Mouse (Mus musculus) spleen, adult 2 months (tissue): Measurements from ENCODE around the gene Nfe2l3. TPM values are rescaled to one million over a fixed set of nuclear protein-coding genes. Genes with fewer than 3 reads are reported as not detected.

Experiments
- DNase-seq, 2 experiments: peaks; one replicate each; pipeline versions ENCODE4 v3.0.0 to v3.0.0-alpha.2; 2012 to 2021; ENCODE audit warnings: low spot score in 2 of 2, low read depth in 1 of 2
- H3K27ac ChIP-seq: fragments of 200-500 bp; 2 replicates; pipeline ENCODE4 v1.5.1; 2012; ENCODE audit warnings: low read length, inconsistent platforms; ENCODE audit not compliant: insufficient read depth
- H3K27me3 ChIP-seq: fragments of 200-500 bp; 2 replicates; pipeline ENCODE4 v1.6.1; 2012; ENCODE audit warnings: mild to moderate bottlenecking, moderate library complexity, low read length, inconsistent platforms; ENCODE audit not compliant: control insufficient read depth, insufficient read depth
- H3K36me3 ChIP-seq: fragments of 200-500 bp; 2 replicates; pipeline ENCODE4 v1.6.1; 2012; ENCODE audit warnings: mild to moderate bottlenecking, low read length, inconsistent platforms; ENCODE audit not compliant: control insufficient read depth, insufficient read depth
- H3K4me1 ChIP-seq: fragments of 200-500 bp; 2 replicates; pipeline ENCODE4 v1.6.1; 2011; ENCODE audit warnings: inconsistent platforms; ENCODE audit not compliant: control insufficient read depth, insufficient read depth, insufficient read length
- H3K4me3 ChIP-seq: fragments of 200-500 bp; 2 replicates; pipeline ENCODE4 v1.5.1; 2011; ENCODE audit warnings: mild to moderate bottlenecking, inconsistent platforms; ENCODE audit not compliant: insufficient read depth, insufficient read length; ENCODE audit errors: extremely low read depth
- CTCF ChIP-seq: fragments of 200-500 bp; IDR thresholded peaks from 2 replicates; pipeline ENCODE4 v1.5.1; 2011; ENCODE audit warnings: mild to moderate bottlenecking, inconsistent platforms; ENCODE audit not compliant: insufficient read depth, insufficient read length, insufficient replicate concordance; ENCODE audit errors: extremely low read depth
- POLR2A ChIP-seq: fragments of 200-500 bp; IDR thresholded peaks from 2 replicates; pipeline ENCODE4 v1.6.1; 2011; ENCODE audit warnings: low read depth, low read length, inconsistent platforms
- WGBS: fragments of 180-500 bp; shearing (Covaris S2); methylation state at CpG from one replicate; pipeline ENCODE4 v1.1.7; 2018; 5-methylcytosine and 5-hydroxymethylcytosine counted together
- polyA plus RNA-seq: library from polyadenylated mRNA; depleted of rRNA; stranded (reverse); fragments of >200 nt; gene quantifications from 2 replicates; pipeline ENCODE4 v1.2.3, GENCODE M21; 2012

Gene Nfe2l3
- polyA plus RNA-seq, 1 experiment: 0.16 TPM

DNA sequence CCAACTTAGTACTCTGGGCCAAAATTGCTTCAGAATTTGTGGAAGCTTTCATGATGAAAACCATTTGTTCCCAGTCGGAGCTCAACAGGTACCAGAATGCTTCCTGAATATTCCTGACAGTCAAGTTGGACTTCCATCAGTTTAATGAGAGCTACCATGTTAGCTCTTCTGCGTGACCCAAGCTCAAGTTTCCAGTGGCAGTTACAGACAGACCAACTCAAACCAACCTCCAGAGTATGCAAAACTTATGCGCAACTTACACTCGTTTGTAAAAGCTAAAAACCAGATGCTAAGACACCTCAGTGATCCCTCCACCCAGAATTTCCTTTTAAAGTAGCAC is 27.5 kb downstream of the Nfe2l3 start:
- Histone ChIP-seq H3K4me1 (no peaks in the 10 kb centered on the region), H3K27me3 (no peaks in the 10 kb centered on the region), H3K4me3 (no peak overlapping the region), H3K27ac (no peak overlapping the region), H3K36me3 (peaks cover 42% of the 10 kb centered on the region)
- 78% methylated on average over 4 of the region's 4 CpGs for WGBS
- no peak for DNase-seq
- TF ChIP-seq CTCF (no peak), POLR2A (no peak)

DNA sequence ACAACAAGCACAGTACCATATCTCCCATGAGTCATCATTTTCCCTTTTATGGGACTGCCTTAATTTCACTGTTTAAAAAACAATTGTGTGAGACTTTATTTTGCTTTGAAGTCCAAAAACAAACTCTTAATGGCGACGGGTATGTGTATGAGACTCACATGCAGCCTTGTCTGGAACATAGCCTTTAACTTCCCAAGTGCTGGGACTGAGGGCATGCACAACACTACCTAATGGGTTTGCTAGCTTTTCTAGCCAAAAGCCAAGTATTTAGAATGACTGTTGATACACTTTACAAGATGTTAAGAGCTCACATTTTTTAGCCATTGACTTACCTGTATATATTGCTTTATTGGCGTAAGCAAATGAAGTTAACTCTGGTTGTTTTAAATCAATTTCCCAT is 27.9 kb downstream of the Nfe2l3 start:
- Histone ChIP-seq H3K27ac (no peak overlapping the region), H3K4me1 (no peaks in the 10 kb centered on the region), H3K4me3 (no peak overlapping the region), H3K36me3 (peaks cover 44% of the 10 kb centered on the region), H3K27me3 (no peaks in the 10 kb centered on the region)
- TF ChIP-seq CTCF (no peak), POLR2A (no peak)
- WGBS: 91% methylated on average over 3 of the region's 3 CpGs
- no peak for DNase-seq

GRCm38 (mm10) chr6:51467649-51468048 is 35.2 kb downstream of the Nfe2l3 start:
- no peak overlapping the region for H3K27ac ChIP-seq
- peaks cover 23% of the 10 kb centered on the region for H3K36me3 ChIP-seq
- peaks cover 4% of the 10 kb centered on the region for H3K4me1 ChIP-seq
- no peak for TF ChIP-seq CTCF
- no peak for TF ChIP-seq POLR2A
- under 1% methylated on average over 2 of the region's 2 CpGs for WGBS
- peak overlapping the region; percentile 55; the same call in 1 of the 2 replicates for H3K4me3 ChIP-seq
- no peak for DNase-seq
- no peaks in the 10 kb centered on the region for H3K27me3 ChIP-seq

- Histone ChIP-seq H3K4me3 (peak overlapping the region; percentile 94), H3K4me1 (peaks cover 5% of the 10 kb centered on the region), H3K27me3 (no peaks in the 10 kb centered on the region), H3K36me3 (peaks cover 13% of the 10 kb centered on the region), H3K27ac (peak overlapping the region; percentile 100)
- peak; percentile 66 to 74 for DNase-seq
- under 1% methylated on average over 63 of the region's 63 CpGs for WGBS
- TF ChIP-seq POLR2A (peak; percentile 35), CTCF (no peak)
Observed at GRCm38 (mm10) chr6:51468891-51469561, 36.6 kb downstream of the Nfe2l3 start.

GRCm38 (mm10) chr6:51469715-51470310 is 37.3 kb downstream of the Nfe2l3 start, which contains the start of gene Hnrnpa2b1:
Hnrnpa2b1 (minus strand) TSS chr6:51469894.
- under 1% methylated on average over 63 of the region's 63 CpGs for WGBS
- no peaks in the 10 kb centered on the region for H3K27me3 ChIP-seq
- H3K4me1 ChIP-seq: peaks cover 5% of the 10 kb centered on the region
- DNase-seq: peak; percentile 92 to 99
- peak within 1 kb of the TSS; percentile 99 for H3K4me3 ChIP-seq
- peak within 1 kb of the TSS; percentile 100 for H3K27ac ChIP-seq
- peaks cover 13% of the 10 kb centered on the region for H3K36me3 ChIP-seq
- TF ChIP-seq POLR2A: peak; percentile 99
- TF ChIP-seq CTCF: no peak

GRCm38 (mm10) chr6:51470311-51471178 is 38.1 kb downstream of the Nfe2l3 start, which contains the start of gene Cbx3:
Cbx3 (plus strand) TSS chr6:51470360.
- H3K4me1 ChIP-seq: peaks cover 5% of the 10 kb centered on the region
- TF ChIP-seq CTCF: no peak
- peak; percentile 9 for TF ChIP-seq POLR2A
- H3K4me3 ChIP-seq: peak within 1 kb of the TSS; percentile 99
- peak; percentile 78 to 85 for DNase-seq
- WGBS: 1% methylated on average over 96 of the region's 99 CpGs
- H3K27ac ChIP-seq: peak within 1 kb of the TSS; percentile 100
- H3K27me3 ChIP-seq: no peaks in the 10 kb centered on the region
- peaks cover 11% of the 10 kb centered on the region for H3K36me3 ChIP-seq

GRCm38 (mm10) chr6:51471179-51471505 is 38.7 kb downstream of the Nfe2l3 start:
- WGBS: under 1% methylated on average over 10 of the region's 10 CpGs
- Histone ChIP-seq H3K27ac (peak overlapping the region; percentile 99), H3K36me3 (peaks cover 11% of the 10 kb centered on the region), H3K4me1 (peaks cover 4% of the 10 kb centered on the region; the same call in 1 of the 2 replicates), H3K4me3 (peak overlapping the region; percentile 99), H3K27me3 (no peaks in the 10 kb centered on the region)
- no peak for DNase-seq
- no peak; the same call in 1 of the 2 replicates for TF ChIP-seq POLR2A
- TF ChIP-seq CTCF: no peak
